Mouse (Mus musculus): ENCODE results near the gene Arhgap30. TPM values are rescaled to one million over a fixed set of nuclear protein-coding genes. Genes with fewer than 3 reads are reported as not detected.
A peak's percentile ranks its signal among the peaks of the same experiment; 100 is the strongest.

Arhgap30 gene
- total RNA-seq, 2 experiments from 2014 or later: 1.8 to 1.9 TPM

DNA sequence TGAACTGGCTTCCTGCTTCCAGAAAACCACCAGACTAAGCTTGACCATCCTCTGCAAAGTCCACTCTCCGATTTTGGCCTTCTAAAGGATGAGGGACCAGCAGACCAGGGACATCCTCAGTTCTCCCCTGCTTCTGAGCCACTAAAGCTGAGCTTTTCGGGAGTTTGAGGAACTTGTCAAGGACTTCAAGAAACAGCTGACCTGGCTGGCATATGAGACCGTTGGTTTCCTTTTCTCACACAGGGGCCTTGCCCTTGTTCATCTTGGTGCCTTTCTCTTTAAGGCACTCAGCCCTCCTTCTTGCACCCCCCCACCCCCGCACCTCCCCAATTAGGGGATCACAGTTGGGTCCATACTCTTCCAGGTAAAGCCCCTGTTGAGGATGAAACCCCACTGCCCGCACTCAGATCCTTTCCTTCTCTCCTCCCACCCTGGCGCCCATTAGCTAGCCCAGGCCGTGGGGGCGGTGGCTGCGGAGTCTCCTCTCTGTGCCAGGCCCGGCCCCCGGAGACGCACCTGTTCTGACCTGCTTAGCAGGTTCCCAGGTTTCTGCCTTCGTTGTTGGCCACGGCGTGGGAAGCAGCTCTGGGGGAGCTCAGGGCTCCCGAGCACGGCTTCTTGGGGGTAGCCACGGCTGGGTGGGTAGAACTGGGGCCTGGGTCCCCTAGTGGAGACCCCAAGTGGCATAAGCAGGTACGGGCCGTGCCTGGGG is 18.8 kb upstream of the Arhgap30 start, which contains the start of gene Nectin4:
Nectin4 (plus strand) TSS at position 255 of the 712 bp plus-strand sequence.
- intact Hi-C loops (cut with DNase I): loop anchor here (10.0 kb wide), 1 partner anchor 195 kb away; no protein-coding TSS in a partner anchor
- no peak for DNase-seq (ENCODE audit: low spot score in 2 of 2)

DNA sequence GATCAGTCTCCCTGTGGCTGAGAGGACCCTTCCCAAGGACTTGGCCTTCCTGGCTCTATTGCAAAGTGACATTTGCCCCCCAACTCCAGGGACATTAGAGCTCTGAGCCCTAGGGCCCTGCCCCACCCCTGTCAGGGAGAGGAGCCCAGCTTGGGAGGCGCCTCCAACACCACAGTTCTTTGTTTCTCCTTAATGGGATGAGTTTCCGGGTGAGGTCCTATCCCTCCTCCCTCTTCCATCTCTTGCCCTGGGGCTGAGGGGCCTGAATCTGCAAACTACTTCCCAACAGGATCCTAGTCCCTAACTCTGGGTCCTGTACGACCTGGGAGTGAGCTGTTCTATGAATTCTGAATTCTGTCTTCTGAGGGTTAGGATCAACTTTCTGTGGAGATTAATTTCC is 15.9 kb upstream of the Arhgap30 start:
- no peak for DNase-seq (ENCODE audit: low spot score in 2 of 2)
- intact Hi-C loops (cut with DNase I): no loop called here

DNA sequence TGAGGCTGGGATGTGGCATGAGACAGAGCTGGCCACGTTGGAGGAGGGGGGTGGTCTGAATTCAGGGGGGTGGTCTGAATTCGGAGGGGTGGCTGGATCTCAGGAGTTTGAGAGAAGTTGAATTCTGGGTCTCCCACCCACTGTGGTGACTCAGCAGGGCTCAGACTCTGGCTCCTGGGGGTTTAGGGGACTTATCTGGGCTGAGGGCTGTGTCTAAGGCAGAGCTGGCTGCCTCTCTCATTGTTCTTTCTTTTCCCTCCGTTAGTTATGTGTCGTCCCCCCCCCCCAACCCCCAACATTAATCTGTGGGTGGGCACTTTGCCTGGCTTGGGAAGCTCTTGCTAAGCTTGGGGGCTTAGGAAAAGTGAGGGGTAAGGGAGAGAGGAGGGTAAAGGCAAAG is 14.8 kb upstream of the Arhgap30 start:
- intact Hi-C loops (cut with DNase I): no loop called here
- no peak for DNase-seq (ENCODE audit: low spot score in 2 of 2)

DNA sequence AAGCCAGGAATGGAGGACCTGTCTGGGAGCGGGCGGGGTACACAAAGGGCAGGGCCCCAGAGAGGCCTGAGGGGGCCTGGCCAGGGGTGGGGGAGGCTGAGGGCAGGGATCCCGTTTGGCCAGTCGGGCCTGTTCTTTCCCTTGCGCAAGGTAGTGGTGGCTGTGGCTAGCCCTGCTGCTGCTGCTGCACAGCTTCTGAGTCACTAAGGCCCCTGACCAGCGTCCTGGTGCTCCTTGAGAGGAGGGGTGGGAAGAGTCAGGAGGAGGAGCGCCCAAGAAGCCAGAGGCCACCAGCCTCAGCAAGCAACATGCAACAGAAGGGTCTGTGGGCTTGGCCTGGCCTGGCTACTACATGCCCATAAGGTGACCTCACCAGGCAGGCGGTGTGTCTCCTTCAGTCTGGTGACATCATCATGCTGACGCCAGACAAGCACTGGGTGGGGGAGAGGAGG is 13.1 kb upstream of the Arhgap30 start:
- DNase-seq (ENCODE audit: low spot score in 2 of 2): no peak
- intact Hi-C loops (cut with DNase I): loop anchor here (5.0 kb wide), 1 partner anchor 102 kb away; no protein-coding TSS in a partner anchor

DNA sequence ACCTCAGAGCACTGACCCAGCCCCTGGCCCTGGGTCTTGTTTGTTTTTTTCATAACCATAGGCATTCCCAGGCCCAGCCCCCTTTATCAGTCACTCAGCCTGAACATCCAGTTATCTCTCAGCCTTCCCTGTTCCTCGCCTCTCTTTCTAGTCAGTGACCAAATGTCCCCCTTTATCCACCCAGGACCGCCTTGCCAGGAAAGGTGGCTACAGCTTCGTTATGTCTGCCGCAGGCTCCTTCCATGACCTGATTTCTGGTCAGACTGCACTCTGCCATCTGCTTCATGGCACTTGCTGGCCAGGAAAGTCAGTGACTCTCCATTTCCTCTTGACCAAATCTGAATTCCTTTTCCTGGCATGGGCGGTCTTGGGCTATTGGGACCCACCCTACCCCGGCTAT is 10.5 kb upstream of the Arhgap30 start:
- intact Hi-C loops (cut with DNase I): loop anchor here (5.0 kb wide), 1 partner anchor 99 kb away; no protein-coding TSS in a partner anchor
- no peak for DNase-seq (ENCODE audit: low spot score in 2 of 2)

DNA sequence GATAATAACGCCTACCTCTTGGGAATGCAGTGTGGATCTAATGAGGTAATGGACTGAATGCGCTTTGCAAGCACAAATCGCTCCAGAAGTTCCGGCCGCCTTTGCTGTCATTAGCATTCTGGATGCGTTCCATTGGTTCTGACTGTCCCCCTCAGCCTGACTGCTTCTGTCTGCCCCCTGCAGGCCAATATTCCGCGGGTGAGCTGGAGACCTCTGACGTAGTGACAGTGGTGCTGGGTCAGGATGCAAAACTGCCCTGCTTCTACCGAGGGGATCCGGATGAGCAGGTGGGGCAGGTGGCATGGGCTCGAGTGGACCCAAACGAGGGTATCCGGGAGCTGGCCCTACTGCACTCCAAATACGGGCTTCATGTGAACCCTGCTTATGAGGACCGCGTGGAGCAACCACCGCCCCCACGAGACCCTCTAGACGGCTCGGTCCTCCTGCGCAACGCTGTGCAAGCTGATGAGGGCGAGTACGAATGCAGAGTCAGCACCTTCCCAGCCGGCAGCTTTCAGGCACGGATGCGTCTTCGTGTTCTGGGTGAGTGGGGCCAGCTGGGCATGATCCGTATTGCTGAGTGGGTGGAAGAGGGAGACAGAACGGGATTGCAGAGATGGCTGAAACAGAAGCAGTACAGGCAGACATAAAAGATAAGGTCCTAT is 8.7 kb upstream of the Arhgap30 start:
- intact Hi-C loops (cut with DNase I): loop anchor here (5.0 kb wide), 1 partner anchor 97 kb away; no protein-coding TSS in a partner anchor
- DNase-seq (ENCODE audit: low spot score in 2 of 2): peak; percentile 75 to 86

DNA sequence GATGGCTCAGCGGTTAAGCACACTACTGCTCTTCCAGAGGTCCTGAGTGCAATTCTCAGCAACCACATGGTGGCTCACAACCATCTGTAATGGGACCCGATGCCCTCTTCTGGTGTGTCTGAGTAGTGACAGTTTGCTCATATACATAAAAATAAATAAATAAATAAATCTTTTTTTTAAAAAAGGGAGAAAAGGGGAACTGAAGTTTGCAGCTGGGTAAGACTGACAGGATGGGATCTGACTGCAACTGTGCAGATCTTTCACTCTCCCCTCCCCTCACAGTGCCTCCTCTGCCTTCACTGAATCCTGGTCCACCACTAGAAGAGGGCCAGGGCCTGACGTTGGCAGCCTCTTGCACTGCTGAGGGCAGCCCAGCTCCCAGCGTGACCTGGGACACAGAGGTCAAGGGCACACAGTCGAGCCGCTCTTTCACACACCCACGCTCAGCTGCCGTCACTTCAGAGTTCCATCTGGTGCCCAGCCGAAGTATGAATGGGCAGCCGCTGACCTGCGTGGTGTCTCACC is 6.6 kb upstream of the Arhgap30 start:
- DNase-seq (ENCODE audit: low spot score in 2 of 2): no peak
- intact Hi-C loops (cut with DNase I): no loop called here

DNA sequence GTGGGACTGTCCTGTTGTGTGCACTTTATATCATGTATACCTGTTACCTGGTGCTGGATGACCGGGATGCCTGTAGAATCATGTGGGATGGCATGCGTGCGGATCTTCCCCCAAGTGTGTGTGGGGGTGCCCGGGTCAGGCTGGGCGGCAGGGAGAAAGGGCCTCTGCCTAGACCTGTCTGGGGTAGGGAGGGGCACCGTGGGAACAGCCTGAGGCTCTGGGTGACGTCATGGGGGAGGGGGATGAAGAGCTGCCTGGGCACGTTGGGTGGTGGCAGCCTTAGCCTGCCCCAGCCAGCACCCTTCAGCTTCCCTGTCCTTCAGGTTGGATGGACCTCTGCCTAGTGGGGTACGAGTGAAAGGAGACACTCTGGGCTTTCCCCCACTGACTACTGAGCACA is 4.4 kb upstream of the Arhgap30 start:
- intact Hi-C loops (cut with DNase I): no loop called here
- DNase-seq (ENCODE audit: low spot score in 2 of 2): no peak

DNA sequence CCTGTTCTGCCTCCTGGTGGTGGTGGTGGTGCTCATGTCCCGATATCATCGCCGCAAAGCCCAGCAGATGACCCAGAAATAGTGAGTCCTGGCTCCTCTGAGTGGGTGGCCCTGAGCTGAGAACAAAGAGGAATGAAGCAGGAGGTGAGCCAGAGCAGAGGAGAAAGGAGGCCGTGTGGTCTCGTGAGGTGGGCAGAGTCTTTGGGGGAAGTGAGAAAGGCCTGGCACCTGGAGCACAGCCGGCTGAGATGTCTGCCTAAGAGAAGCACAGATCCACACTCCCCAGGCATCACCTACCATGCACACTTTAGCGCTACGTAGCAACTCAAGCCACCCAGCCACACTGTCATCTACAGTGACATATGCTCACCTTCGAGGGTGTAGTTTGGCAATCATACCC is 3.6 kb upstream of the Arhgap30 start:
- intact Hi-C loops (cut with DNase I): no loop called here
- no peak for DNase-seq (ENCODE audit: low spot score in 2 of 2)

DNA sequence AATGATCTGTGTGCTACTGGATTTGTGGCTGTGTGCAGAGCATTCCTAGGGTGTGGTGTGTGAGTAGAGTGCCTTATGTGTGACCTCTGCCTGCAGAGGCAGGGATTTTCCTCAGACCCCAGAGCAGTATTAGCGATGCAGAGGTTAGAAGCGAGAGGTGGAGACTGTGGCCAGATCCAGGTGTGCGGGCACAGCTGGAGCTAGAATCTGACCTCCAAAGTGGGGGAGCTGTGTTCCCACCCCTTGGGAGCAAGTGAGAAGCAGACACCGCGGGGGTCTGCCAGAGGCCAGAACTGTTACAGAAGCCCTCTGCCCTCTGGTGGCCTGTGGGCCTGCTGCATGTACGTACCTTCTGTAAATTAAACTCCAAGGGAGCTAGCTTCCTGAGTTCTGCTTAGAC is 1.7 kb upstream of the Arhgap30 start:
- DNase-seq (ENCODE audit: low spot score in 2 of 2): no peak
- intact Hi-C loops (cut with DNase I): no loop called here

DNA sequence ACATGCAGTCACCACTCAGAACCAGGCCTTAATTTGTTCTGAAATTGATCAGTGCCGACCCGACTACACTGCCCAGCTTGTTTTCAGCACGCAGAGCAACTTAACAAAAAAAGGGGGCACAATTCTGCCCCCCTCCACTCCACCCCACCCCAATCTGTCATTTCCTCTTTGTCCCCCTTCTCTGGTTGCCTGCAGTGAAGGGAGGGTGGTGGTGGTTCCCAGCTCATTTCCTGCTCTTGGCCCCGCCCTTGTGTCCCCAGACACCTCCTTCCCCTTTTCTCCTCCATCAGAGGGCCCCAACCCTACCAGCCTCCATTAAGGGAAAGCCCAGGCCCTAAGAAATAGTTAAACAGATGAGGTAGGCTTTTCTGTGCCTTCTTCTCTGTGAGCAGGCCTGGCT is 1.3 kb downstream of the Arhgap30 start:
- DNase-seq (ENCODE audit: low spot score in 2 of 2): no peak
- intact Hi-C loops (cut with DNase I): no loop called here

DNA sequence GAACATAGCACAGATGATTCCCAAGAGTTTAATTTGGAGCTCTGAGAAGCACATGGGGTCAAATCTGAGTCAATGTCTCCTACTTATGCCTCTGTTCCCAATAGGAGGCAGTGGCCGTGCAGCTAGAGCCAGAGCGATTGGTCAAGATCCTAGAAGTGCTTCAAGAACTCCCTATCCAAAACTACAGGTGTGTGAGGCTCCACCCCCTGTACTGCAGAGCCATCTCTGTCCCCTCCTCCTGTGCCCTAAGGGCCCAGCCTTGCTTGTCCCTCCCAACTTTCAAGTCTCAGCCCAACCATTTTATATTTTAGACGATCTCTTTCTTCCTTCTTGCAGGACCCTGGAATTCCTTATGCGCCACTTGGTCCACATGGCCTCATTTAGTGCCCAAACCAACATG is 13.1 kb downstream of the Arhgap30 start:
- intact Hi-C loops (cut with DNase I): no loop called here
- DNase-seq (ENCODE audit: low spot score in 2 of 2): no peak

DNA sequence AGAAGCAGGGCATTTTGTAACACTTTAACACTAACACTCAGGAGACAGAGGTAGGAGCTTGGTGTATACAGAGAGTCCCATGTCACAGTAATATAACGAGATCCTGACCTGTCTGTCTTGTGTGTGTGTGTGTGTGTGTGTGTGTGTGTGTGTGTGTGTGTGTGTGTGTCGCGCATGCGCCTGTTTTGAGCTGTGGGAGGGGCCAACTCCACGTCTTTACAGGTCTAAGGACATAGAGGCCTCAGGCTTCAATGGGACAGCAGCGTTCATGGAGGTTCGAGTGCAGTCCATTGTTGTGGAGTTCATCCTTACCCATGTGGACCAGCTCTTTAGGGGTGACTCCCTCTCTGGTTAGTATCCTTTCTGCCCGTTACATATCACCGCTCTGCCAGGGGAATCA is 14.2 kb downstream of the Arhgap30 start:
- intact Hi-C loops (cut with DNase I): no loop called here
- no peak for DNase-seq (ENCODE audit: low spot score in 2 of 2)

DNA sequence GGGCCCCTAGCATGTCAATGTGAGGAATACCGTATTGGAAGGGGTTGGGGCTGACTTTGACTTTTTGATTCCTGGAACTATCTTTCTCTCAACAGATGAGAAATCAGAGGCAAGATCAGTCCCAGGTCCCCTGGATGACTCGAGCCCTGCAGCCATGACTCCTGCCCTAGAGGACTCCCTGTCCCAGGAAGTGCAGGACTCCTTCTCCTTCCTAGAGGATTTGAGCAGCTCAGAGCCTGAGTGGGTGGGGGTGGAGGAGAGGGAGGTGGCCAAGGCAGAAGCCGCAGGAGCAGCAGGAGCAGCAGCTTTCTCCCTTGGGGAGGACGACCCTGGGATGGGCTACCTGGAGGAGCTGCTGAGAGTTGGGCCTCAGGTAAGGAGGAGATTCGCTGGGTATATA is 18.5 kb downstream of the Arhgap30 start:
- intact Hi-C loops (cut with DNase I): no loop called here
- no peak for DNase-seq (ENCODE audit: low spot score in 2 of 2)

DNA sequence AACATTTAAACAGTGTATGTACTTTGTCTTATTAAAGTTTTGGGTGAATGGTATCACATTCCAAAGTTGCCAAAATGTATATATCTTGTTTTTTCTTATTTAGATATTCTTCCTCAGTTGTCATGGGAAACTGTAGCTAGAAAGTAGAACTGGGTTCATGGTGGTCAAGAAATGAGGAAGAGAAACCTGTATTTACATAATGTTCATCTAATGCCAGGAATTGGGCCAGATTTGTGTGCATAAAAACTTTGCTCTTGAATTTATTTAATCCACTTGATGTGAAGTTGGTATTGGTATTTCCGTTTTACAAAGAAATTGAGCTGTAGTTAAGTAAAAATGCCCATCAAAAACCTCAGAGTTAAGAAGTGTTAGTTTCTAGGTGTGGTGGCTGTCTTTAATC is 21.5 kb downstream of the Arhgap30 start:
- intact Hi-C loops (cut with DNase I): loop anchor here (5.0 kb wide), 1 partner anchor 48 kb away; the partner anchor contains the start of gene Klhdc9
- DNase-seq (ENCODE audit: low spot score in 2 of 2): no peak

DNA sequence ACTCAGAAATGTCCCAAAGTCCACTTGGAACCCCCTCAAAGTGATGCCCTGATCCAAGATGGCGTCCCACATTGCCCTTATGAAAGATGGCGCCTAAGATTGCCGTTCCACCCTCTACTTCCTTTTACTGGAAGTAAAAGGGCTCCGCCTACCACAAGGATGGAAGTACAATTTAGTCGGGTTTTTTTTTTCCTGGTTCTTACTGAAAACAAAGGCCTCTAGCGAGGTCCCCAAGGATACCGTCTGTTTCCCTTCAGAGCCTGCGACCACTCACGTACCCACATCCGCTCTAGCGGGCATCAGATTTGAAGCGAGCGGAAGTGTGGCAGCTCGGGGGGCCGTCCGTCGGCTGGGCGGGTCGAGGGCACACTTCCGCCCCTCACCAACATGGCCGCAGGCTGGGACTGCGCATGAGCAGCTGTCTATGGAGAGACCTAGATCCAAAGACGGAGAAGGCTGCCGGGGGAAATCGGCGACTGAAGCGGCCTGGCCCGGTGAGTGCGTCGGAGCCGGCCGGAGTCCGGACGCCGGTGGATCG is 22.3 kb downstream of the Arhgap30 start, which contains the start of gene Usf1:
Usf1 (plus strand) TSS at position 367 of the 538 bp plus-strand sequence.
- intact Hi-C loops (cut with DNase I): loop anchor here (5.0 kb wide), 1 partner anchor 49 kb away; the partner anchor contains the start of gene Klhdc9
- DNase-seq (ENCODE audit: low spot score in 2 of 2): peak; percentile 94 to 95

DNA sequence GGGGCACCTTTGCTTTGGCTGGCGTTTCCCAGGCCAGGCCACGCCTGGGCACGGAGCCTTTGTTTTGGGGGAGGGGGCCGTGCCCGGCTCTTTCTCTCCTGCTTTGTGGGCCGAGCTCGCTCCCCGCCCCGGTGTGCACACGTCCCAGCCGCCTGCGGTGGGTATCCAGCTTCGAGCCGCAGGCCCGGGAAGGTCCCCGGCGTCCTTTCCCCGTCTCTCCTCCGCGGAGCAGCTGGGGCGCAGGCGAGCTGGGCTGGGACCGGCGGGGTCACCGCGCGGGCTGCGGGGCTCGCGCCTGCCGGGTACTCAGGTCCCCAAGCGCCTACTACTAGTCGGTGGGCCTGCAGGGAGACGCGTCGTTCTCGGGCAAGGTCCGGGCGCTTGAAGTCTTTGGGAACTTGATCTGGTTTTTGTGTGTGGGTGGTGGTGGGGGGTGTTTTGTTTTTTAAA is 22.8 kb downstream of the Arhgap30 start:
- intact Hi-C loops (cut with DNase I): loop anchor here (5.0 kb wide), 1 partner anchor 49 kb away; the partner anchor contains the start of gene Klhdc9

DNA sequence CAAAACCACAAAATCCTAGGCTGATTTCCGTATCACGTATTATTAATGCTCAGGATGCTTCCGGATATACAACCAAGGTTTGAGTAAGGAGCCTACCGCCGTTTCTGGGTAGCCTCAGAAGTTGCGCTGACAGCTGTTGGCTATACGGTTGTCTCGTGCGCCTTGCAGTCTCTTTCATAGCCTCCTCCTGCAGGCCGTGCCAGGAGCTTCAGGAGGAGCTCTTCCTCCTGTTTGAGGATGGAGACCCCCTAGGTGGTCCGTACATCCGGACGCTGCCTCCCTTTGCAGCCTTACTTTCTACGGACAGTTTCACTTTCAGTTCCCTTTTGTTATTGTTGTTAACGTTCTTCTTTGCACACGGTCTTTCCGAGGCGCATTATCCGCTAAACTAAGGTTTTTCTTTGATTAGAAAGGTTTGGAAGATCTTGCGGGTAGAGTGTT is 23.3 kb downstream of the Arhgap30 start:
- DNase-seq (ENCODE audit: low spot score in 2 of 2): peak; percentile 30 to 41
- intact Hi-C loops (cut with DNase I): loop anchor here (5.0 kb wide), 1 partner anchor 50 kb away; the partner anchor contains the start of gene Klhdc9

More for the DNA sequence above, 22.8 kb downstream of the Arhgap30 start:
- DNase-seq (ENCODE audit: low spot score in 2 of 2): no peak

DNA sequence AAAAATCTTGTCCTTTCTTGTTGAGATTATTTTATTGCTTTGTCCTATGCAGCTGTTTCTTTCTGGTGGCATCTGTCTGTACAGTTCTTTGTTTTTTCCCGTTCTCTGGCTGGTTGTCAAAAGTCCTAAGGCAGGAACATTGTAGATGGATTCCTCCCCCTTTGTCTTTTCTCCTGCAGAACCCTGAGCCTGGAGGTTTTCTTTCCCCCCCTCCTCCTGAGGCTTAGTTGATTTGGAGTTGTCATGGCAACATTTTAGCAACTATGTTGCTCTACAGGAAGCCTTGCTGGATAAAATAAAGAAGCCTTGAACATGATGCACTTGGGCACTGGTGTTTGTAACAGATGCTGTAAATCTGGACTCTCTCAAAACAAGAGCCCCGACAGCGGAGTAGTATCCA is 23.7 kb downstream of the Arhgap30 start:
- peak; percentile 39 to 64 for DNase-seq (ENCODE audit: low spot score in 2 of 2)
- intact Hi-C loops (cut with DNase I): loop anchor here (5.0 kb wide), 1 partner anchor 50 kb away; the partner anchor contains the start of gene Klhdc9

DNA sequence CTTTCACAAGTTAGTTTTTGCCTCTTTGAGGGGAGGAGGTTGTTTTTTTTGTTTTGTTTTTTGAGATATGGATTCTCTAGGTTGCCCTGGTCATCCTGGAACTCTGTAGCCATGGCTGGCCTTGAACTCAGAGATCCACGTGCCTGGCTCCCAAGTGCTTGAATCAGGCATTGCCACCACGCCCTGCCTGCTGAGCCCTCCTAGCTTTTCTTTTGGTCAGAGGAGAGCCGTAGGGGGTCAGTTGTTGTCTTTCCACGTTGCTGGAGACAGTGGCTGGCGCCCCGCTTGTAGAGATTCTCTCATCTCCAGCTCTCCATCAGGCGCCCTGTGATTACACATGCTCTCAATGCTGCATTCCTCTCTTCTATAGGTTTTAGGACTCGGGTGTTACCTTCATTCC is 24.9 kb downstream of the Arhgap30 start:
- DNase-seq (ENCODE audit: low spot score in 2 of 2): no peak
- intact Hi-C loops (cut with DNase I): loop anchor here (5.0 kb wide), 1 partner anchor 51 kb away; the partner anchor contains the start of gene Klhdc9

All from left cerebral cortex, postnatal 14 days (tissue).